Mouse (Mus musculus) embryonic facial prominence, embryonic 12.5 days (tissue): Measurements from ENCODE around the gene Gm17364. TPM values are rescaled to one million over a fixed set of nuclear protein-coding genes. Genes with fewer than 3 reads are reported as not detected.
A peak's percentile ranks its signal among the peaks of the same experiment; 100 is the strongest.

Source experiments
- ATAC-seq: fragments of 200-750 bp; cut with Nextera tagmentation; 2 replicates; pipeline ENCODE4 v1.8.0; 2017; ENCODE audit not compliant: insufficient number of reproducible peaks, insufficient read depth, low FRiP score, low TSS enrichment
- H3K27ac ChIP-seq: fragments of 300-500 bp; sonication (generic); 2 replicates; pipeline ENCODE4 v1.5.1; 2016; ENCODE audit warnings: mild to moderate bottlenecking
- H3K27me3 ChIP-seq: fragments of 300-500 bp; sonication (generic); 2 replicates; pipeline ENCODE4 v1.6.1; 2016; ENCODE audit warnings: mild to moderate bottlenecking, moderate library complexity
- H3K36me3 ChIP-seq: fragments of 300-500 bp; sonication (generic); 2 replicates; pipeline ENCODE4 v1.6.1; 2016; ENCODE audit warnings: mild to moderate bottlenecking
- H3K4me1 ChIP-seq: fragments of 300-500 bp; sonication (generic); 2 replicates; pipeline ENCODE4 v1.6.1; 2016
- H3K4me2 ChIP-seq: fragments of 300-500 bp; sonication (generic); replicated peaks from 2 replicates; pipeline ENCODE4 v1.6.1; 2016; ENCODE audit warnings: mild to moderate bottlenecking, moderate library complexity
- H3K4me3 ChIP-seq: fragments of 300-500 bp; sonication (generic); 2 replicates; pipeline ENCODE4 v1.5.1; 2016; ENCODE audit warnings: mild to moderate bottlenecking
- H3K9ac ChIP-seq: fragments of 300-500 bp; sonication (generic); 2 replicates; pipeline ENCODE4 v1.6.1; 2016; ENCODE audit warnings: mild to moderate bottlenecking, moderate library complexity
- H3K9me3 ChIP-seq: fragments of 300-500 bp; sonication (generic); 2 replicates; pipeline ENCODE4 v1.6.1; 2016; ENCODE audit warnings: mild to moderate bottlenecking, moderate library complexity
- WGBS: fragments of 180-500 bp; shearing (Covaris S2); methylation state at CpG from one replicate; pipeline ENCODE4 v1.1.7; 2016; 5-methylcytosine and 5-hydroxymethylcytosine counted together
- polyA plus RNA-seq: library from polyadenylated mRNA; unstranded; fragments of >200 nt; fragmentation: Nextera tagmentation; extraction: Ambion mirVana; gene quantifications from 2 replicates; pipeline ENCODE4 v1.2.1, GENCODE M21; 2016

Gene Gm17364
- polyA plus RNA-seq: not detected in 2 replicates

GRCm38 (mm10) chr13:41273927-41274650 is at the start of gene Gm17364:
TSS of gene Gm17364 (minus strand) at chr13:41273977.
- no peak for ATAC-seq
- Histone ChIP-seq H3K4me3 (no peak within 1 kb of the TSS), H3K27me3 (no peaks in the 10 kb centered on the region), H3K4me2 (no peak within 1 kb of the TSS), H3K9ac (no peak within 1 kb of the TSS), H3K27ac (no peak within 1 kb of the TSS), H3K36me3 (0 out of 2 replicates have a peak, but pooled peaks cover 8% of the 10 kb centered on the region), H3K4me1 (no peaks in the 10 kb centered on the region), H3K9me3 (no peaks in the 10 kb centered on the region)
- 95% methylated on average over 10 of the region's 10 CpGs for WGBS

- ATAC-seq: no peak
- no peaks in the 10 kb centered on the region for H3K27me3 ChIP-seq
- peaks cover 9% of the 10 kb centered on the region for H3K36me3 ChIP-seq
- no peaks in the 10 kb centered on the region; the same call in 1 of the 2 replicates for H3K4me1 ChIP-seq
- no peak overlapping the region for H3K4me2 ChIP-seq
- WGBS: 62% methylated on average over 3 of the region's 3 CpGs
- no peak overlapping the region for H3K4me3 ChIP-seq
- H3K9ac ChIP-seq: no peak overlapping the region
- H3K27ac ChIP-seq: 0 out of 2 replicates have a peak overlapping the region, but pooled peaks have one; percentile 12
- H3K9me3 ChIP-seq: no peaks in the 10 kb centered on the region
Observed at GRCm38 (mm10) chr13:41321433-41321832, 47.7 kb upstream of the Gm17364 start.

GRCm38 (mm10) chr13:41320749-41321148 is 47.0 kb upstream of the Gm17364 start:
- Histone ChIP-seq H3K27ac (no peak overlapping the region), H3K27me3 (no peaks in the 10 kb centered on the region), H3K4me3 (no peak overlapping the region), H3K9me3 (no peaks in the 10 kb centered on the region), H3K36me3 (peaks cover 16% of the 10 kb centered on the region), H3K9ac (no peak overlapping the region), H3K4me1 (no peaks in the 10 kb centered on the region; the same call in 1 of the 2 replicates), H3K4me2 (no peak overlapping the region)
- 78% methylated on average over 5 of the region's 5 CpGs for WGBS
- ATAC-seq: no peak

GRCm38 (mm10) chr13:41302716-41303115 is 28.9 kb upstream of the Gm17364 start:
- Histone ChIP-seq H3K36me3 (no peaks in the 10 kb centered on the region), H3K4me2 (no peak overlapping the region), H3K9me3 (no peaks in the 10 kb centered on the region), H3K27ac (no peak overlapping the region), H3K27me3 (no peaks in the 10 kb centered on the region), H3K4me3 (no peak overlapping the region), H3K9ac (no peak overlapping the region), H3K4me1 (peaks cover 10% of the 10 kb centered on the region)
- 63% methylated on average over 10 of the region's 10 CpGs for WGBS
- no peak for ATAC-seq

GRCm38 (mm10) chr13:41300037-41300436 is 26.3 kb upstream of the Gm17364 start:
- Histone ChIP-seq H3K4me2 (no peak overlapping the region), H3K27me3 (no peaks in the 10 kb centered on the region), H3K27ac (no peak overlapping the region), H3K9me3 (no peaks in the 10 kb centered on the region), H3K9ac (no peak overlapping the region), H3K4me3 (no peak overlapping the region), H3K36me3 (no peaks in the 10 kb centered on the region), H3K4me1 (peaks cover 10% of the 10 kb centered on the region)
- no peak for ATAC-seq
- 52% methylated on average over 4 of the region's 4 CpGs for WGBS

- WGBS: 19% methylated on average over 5 of the region's 5 CpGs
- Histone ChIP-seq H3K4me2 (no peak overlapping the region), H3K4me3 (no peak overlapping the region), H3K9me3 (no peaks in the 10 kb centered on the region), H3K9ac (no peak overlapping the region), H3K36me3 (no peaks in the 10 kb centered on the region), H3K4me1 (peaks cover 10% of the 10 kb centered on the region), H3K27ac (no peak overlapping the region), H3K27me3 (no peaks in the 10 kb centered on the region)
- ATAC-seq: no peak
Observed at GRCm38 (mm10) chr13:41298996-41299395, 25.2 kb upstream of the Gm17364 start.

- no peak overlapping the region for H3K27ac ChIP-seq
- no peaks in the 10 kb centered on the region for H3K9me3 ChIP-seq
- no peak overlapping the region for H3K4me2 ChIP-seq
- 26% methylated on average over 2 of the region's 2 CpGs for WGBS
- H3K9ac ChIP-seq: no peak overlapping the region
- H3K4me3 ChIP-seq: no peak overlapping the region
- ATAC-seq: no peak
- H3K4me1 ChIP-seq: peaks cover 11% of the 10 kb centered on the region
- H3K36me3 ChIP-seq: no peaks in the 10 kb centered on the region
- H3K27me3 ChIP-seq: no peaks in the 10 kb centered on the region
Observed at GRCm38 (mm10) chr13:41298533-41298932, 24.8 kb upstream of the Gm17364 start.

- Histone ChIP-seq H3K4me2 (0 out of 2 replicates have a peak overlapping the region, but pooled peaks have one; percentile 2), H3K9me3 (no peaks in the 10 kb centered on the region), H3K27ac (no peak overlapping the region), H3K4me3 (no peak overlapping the region), H3K4me1 (peaks cover 12% of the 10 kb centered on the region), H3K27me3 (no peaks in the 10 kb centered on the region), H3K9ac (no peak overlapping the region), H3K36me3 (no peaks in the 10 kb centered on the region)
- ATAC-seq: no peak
- 36% methylated on average over 10 of the region's 10 CpGs for WGBS
Observed at GRCm38 (mm10) chr13:41296396-41296795, 22.6 kb upstream of the Gm17364 start.

GRCm38 (mm10) chr13:41295886-41296285 is 22.1 kb upstream of the Gm17364 start:
- H3K27ac ChIP-seq: no peak overlapping the region
- no peak for ATAC-seq
- no peaks in the 10 kb centered on the region for H3K36me3 ChIP-seq
- no peak overlapping the region for H3K4me3 ChIP-seq
- H3K27me3 ChIP-seq: no peaks in the 10 kb centered on the region
- H3K9ac ChIP-seq: no peak overlapping the region
- H3K4me2 ChIP-seq: 0 out of 2 replicates have a peak overlapping the region, but pooled peaks have one; percentile 7
- H3K4me1 ChIP-seq: peaks cover 12% of the 10 kb centered on the region
- 52% methylated on average over 6 of the region's 6 CpGs for WGBS
- no peaks in the 10 kb centered on the region for H3K9me3 ChIP-seq

- H3K27ac ChIP-seq: no peak overlapping the region
- WGBS: 46% methylated on average over 5 of the region's 5 CpGs
- H3K36me3 ChIP-seq: no peaks in the 10 kb centered on the region
- no peak overlapping the region for H3K4me3 ChIP-seq
- H3K9ac ChIP-seq: no peak overlapping the region
- no peak overlapping the region for H3K4me2 ChIP-seq
- H3K27me3 ChIP-seq: no peaks in the 10 kb centered on the region
- no peaks in the 10 kb centered on the region for H3K9me3 ChIP-seq
- ATAC-seq: no peak
- peaks cover 5% of the 10 kb centered on the region for H3K4me1 ChIP-seq
Observed at GRCm38 (mm10) chr13:41293595-41293994, 19.8 kb upstream of the Gm17364 start.

- Histone ChIP-seq H3K27ac (no peak overlapping the region), H3K36me3 (no peaks in the 10 kb centered on the region), H3K9ac (no peak overlapping the region), H3K9me3 (no peaks in the 10 kb centered on the region), H3K27me3 (no peaks in the 10 kb centered on the region), H3K4me2 (no peak overlapping the region), H3K4me1 (0 out of 2 replicates have a peak, but pooled peaks cover 3% of the 10 kb centered on the region), H3K4me3 (no peak overlapping the region)
- no peak for ATAC-seq
- 74% methylated on average over 4 of the region's 4 CpGs for WGBS
Observed at GRCm38 (mm10) chr13:41291466-41291974, 17.7 kb upstream of the Gm17364 start.

- Histone ChIP-seq H3K9ac (no peak overlapping the region), H3K27ac (no peak overlapping the region), H3K9me3 (no peaks in the 10 kb centered on the region), H3K27me3 (no peaks in the 10 kb centered on the region), H3K36me3 (no peaks in the 10 kb centered on the region), H3K4me2 (no peak overlapping the region), H3K4me3 (no peak overlapping the region), H3K4me1 (no peaks in the 10 kb centered on the region)
- WGBS: 68% methylated on average over 3 of the region's 3 CpGs
- ATAC-seq: no peak
Observed at GRCm38 (mm10) chr13:41286285-41286684, 12.5 kb upstream of the Gm17364 start.
